Mouse (Mus musculus): ENCODE data around the gene Gm20481.
"Not testable (repeated sequence)": the region's sequence is repeated elsewhere in the genome, so short reads cannot be mapped to it uniquely, and the experiment has no call there.

Gene Gm20481

GRCm38 (mm10) chr17:34969822-34970221, at the start of gene Gm20481:
Gene Gm20481, plus strand, starts transcription at chr17:34969912.
- in situ Hi-C loops (cut with MboI; ENCODE audit: low sequenced_read_pairs) = not testable (repeated sequence)

DNA sequence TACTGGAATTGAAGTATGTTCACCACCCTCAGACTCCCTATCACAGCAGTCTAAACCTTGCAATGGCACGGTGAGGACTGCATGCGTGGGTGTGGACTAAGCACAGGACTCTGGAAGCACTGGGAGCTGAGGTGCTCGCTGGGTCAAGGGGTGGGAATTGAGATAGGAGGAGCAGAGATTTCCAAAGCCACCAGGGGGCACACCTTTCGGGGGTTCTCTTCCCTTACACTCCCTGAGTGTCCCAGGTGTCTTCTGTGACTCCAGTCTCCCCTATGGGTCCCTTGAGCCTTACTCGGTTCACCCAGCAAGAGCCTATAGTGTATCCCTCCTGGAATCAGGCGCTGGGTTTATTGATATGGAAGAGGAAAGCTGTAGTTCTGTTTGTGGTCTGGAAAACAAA, 46.8 kb upstream of the Gm20481 start:
- in situ Hi-C loops (cut with MboI; ENCODE audit: low sequenced_read_pairs) = no loop called here

GRCm38 (mm10) chr17:34924258-34924657, 45.5 kb upstream of the Gm20481 start:
- in situ Hi-C loops (cut with MboI; ENCODE audit: low sequenced_read_pairs) = no loop called here

DNA sequence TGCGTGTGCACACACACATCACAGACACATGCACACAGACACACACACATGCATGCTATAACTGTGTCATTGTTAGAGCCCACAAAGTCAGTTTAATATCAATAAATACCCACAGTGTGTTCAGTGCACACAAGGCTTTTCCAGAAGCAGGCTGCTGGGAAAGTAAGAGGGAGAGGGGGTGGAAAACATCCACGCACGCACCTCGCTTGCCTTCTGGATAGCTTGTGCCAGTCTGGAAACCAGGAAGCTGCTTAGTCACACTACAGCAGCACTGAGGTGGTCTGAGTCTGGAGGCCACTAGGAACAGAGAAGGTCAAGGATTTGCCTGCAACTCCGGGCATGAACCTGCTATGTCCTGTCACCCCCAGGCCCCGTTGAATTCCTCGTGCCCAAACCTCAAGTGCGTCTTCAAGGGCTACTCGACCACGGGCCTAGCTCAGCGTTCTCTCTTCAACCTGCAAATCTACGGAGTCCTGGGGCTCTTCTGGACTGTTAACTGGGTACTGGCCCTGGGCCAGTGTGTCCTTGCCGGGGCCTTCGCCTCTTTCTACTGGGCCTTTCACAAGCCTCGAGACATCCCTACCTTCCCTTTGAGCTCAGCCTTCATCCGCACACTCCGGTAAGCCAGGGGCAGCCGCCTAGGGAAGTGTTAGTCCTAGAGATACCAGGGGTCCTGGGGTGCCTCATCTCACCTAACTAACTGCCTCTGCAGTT, 42.2 kb upstream of the Gm20481 start:
- in situ Hi-C loops (cut with MboI; ENCODE audit: low sequenced_read_pairs) = no loop called here

- in situ Hi-C loops (cut with MboI; ENCODE audit: low sequenced_read_pairs) = no loop called here
Measured at GRCm38 (mm10) chr17:34928841-34929240, 40.9 kb upstream of the Gm20481 start.

- in situ Hi-C loops (cut with MboI; ENCODE audit: low sequenced_read_pairs) = no loop called here
Measured at GRCm38 (mm10) chr17:34931061-34931734, 38.5 kb upstream of the Gm20481 start, which contains the start of gene Neu1. Gene Neu1, plus strand, starts transcription at chr17:34931253.

GRCm38 (mm10) chr17:34931735-34932098, 38.0 kb upstream of the Gm20481 start:
- in situ Hi-C loops (cut with MboI; ENCODE audit: low sequenced_read_pairs) = no loop called here

GRCm38 (mm10) chr17:34932287-34932686, 37.4 kb upstream of the Gm20481 start:
- in situ Hi-C loops (cut with MboI; ENCODE audit: low sequenced_read_pairs) = no loop called here

DNA sequence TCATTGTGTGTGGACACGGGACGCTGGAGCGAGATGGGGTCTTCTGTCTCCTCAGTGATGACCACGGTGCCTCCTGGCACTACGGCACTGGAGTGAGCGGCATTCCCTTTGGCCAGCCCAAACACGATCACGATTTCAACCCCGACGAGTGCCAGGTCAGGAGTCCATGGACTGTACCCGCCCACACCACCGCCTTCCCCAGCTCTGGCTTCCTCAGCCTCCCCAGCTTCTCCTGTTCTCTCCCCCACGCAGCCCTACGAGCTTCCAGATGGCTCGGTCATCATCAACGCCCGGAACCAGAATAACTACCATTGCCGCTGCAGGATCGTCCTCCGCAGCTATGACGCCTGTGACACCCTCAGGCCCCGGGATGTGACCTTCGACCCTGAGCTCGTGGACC, 35.7 kb upstream of the Gm20481 start:
- in situ Hi-C loops (cut with MboI; ENCODE audit: low sequenced_read_pairs) = no loop called here

DNA sequence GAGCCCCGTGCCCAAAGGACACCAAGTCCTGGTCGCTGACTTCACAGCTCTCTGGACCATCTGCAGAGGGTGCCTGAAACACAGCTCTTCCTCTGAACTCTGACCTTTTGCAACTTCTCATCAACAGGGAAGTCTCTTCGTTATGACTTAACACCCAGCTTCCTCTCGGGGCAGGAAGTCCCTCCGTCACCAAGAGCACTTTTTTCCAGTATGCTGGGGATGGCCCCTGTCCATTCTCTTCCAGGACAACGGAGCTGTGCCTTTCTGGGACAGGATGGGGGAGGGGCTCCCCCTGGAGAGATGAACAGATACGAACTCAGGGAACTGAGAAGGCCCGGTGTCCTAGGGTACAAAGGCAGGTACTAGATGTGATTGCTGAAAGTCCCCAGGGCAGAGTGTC, 34.9 kb upstream of the Gm20481 start:
- in situ Hi-C loops (cut with MboI; ENCODE audit: low sequenced_read_pairs) = no loop called here

DNA sequence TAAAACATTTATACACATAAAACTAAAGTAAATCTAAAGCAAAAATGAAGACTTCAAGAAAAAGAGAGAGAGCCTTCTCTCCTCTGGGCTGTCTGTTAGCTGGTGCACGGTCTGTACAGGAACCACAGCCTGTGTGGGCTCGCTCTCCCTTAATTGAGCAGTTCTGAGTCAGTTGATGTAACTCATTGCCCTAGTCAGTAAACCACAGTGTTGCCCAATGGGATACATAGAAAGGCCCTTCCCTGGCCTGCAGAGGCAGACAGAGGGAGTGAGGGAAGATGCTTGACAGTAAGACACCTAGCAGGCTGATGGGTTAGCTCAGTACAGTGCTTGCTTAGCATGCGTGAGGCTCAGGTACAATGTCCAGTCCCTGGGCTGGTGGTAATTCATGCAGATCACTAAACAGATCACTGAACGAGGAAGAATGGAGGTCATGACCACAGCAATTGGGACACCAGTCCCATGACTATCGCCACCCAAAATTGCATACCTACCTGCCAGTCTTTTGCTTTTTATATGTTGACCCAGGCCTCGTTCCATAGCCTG, 31.7 kb upstream of the Gm20481 start:
- in situ Hi-C loops (cut with MboI; ENCODE audit: low sequenced_read_pairs) = no loop called here

DNA sequence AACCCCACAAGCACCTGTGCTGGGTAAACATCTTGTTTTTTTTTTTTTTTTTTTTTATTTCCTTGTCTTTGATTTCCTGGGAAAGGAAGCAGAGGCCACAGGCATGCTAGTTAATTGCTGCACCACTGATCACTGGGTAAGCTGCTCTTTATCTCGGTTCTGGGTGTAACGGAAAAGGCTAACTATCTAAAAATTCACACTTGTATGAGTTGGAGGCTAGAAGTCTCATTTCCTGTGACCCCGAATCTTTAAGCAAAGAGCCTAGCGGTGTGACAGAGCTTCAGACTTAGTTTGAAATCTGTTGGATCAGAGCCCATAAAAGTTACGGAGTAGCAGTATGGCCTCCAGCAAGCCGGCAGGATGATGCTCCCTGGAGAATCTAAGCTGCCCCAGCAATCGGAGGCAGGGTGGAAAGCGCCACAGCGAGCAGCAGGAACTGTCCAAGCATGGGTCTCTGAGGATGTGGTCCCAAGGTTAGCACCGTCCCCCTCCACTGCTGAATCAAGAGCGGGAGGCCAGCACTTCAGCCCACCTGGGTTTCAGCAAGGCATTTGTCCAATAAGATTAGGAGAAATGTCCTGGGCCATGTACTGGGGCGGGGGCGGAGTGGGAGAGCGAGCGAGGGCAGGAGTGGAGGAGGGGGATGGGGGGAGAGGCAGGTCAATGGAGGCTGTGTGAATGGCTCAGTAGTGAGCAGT, 28.2 kb upstream of the Gm20481 start:
- in situ Hi-C loops (cut with MboI; ENCODE audit: low sequenced_read_pairs) = no loop called here

GRCm38 (mm10) chr17:34943128-34943815, 26.4 kb upstream of the Gm20481 start:
- in situ Hi-C loops (cut with MboI; ENCODE audit: low sequenced_read_pairs) = no loop called here

DNA sequence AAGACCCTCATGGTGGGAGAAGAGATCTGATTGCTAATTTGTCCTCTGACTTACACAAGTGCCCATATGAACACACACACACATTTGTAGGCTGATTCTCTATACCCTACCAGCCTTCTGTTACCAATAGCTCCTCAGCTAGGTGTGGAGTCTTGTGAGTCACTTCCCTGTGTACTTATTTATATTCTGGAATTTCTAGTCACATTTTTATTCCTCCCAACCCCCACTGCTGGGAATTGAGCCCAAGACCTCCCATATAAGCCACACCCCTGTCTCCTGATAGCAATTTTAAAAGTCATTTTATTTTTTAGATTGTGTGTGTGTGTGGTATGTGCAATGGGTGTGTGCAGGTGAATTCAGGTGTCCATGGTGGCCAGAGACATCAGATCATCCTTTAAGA, 25.4 kb upstream of the Gm20481 start:
- in situ Hi-C loops (cut with MboI; ENCODE audit: low sequenced_read_pairs) = no loop called here

- in situ Hi-C loops (cut with MboI; ENCODE audit: low sequenced_read_pairs) = loop anchor here (5.0 kb wide), 1 partner anchor 89 kb away; no protein-coding TSS in a partner anchor
Measured at GRCm38 (mm10) chr17:34946486-34947140, 23.1 kb upstream of the Gm20481 start.

DNA sequence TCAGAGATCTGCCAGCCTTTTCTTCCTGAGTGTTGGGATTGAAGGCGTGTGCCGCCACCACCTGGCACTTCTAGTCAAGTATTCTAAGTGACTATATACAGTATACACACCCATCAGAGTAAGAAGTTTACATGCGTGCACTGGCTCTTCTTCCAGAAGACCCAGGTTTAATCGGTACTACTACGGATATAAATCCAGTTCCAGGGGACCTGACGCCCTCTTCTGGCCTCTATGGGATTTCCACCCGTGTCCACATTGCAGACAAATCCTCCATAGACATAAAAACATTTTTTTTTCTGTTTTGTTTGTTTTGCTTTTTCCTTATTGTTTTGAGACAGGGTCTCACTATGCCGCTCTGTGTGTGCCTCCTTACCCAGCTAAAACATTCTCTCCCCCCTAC, 22.1 kb upstream of the Gm20481 start:
- in situ Hi-C loops (cut with MboI; ENCODE audit: low sequenced_read_pairs) = loop anchor here (5.0 kb wide), 1 partner anchor 90 kb away; no protein-coding TSS in a partner anchor

DNA sequence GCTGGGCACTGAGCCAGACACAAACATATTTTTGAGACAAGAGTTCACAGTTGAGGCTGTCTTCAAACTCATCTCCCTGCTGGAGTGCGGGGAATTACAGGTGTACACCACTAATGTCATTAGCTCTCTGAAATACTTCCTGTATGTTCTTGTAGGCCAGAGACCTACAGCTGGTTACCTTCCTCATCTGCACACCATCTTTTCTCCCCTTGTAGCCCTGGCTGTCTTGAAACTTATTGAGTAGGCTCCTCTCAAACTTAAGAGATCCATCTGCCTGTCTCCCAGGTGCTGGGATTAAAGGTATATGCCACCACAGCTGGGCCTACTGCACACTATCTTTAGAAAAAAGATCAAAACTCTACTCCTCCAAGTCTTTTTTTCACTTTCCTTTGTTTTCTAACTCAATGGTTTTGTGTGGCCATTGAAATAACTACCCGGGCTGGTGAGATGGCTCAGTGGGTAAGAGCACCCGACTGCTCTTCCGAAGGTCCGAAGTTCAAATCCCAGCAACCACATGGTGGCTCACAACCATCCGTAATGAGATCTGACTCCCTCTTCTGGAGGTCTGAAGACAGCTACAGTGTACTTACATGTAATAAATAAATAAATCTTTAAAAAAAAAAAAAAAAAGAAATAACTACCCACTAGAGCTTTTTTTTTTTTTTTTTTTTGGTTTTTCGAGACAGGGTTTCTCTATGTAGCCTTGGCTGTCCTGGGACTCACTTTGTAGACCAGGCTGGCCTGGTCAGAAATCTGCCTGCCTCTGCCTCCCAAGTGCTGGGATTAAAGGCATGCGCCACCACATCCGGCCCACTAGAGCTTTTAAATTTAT, 20.8 kb upstream of the Gm20481 start:
- in situ Hi-C loops (cut with MboI; ENCODE audit: low sequenced_read_pairs) = loop anchor here (5.0 kb wide), 1 partner anchor 92 kb away; no protein-coding TSS in a partner anchor

GRCm38 (mm10) chr17:34949553-34949969, 20.2 kb upstream of the Gm20481 start:
- in situ Hi-C loops (cut with MboI; ENCODE audit: low sequenced_read_pairs) = loop anchor here (5.0 kb wide), 1 partner anchor 92 kb away; no protein-coding TSS in a partner anchor

Measured in CH12F3 (cell line).